Mouse (Mus musculus) hindbrain, embryonic 10.5 days (tissue): Measurements from ENCODE around the gene Hps3. TPM values are rescaled to one million over a fixed set of nuclear protein-coding genes. Genes with fewer than 3 reads are reported as not detected.
"Not testable (repeated sequence)": the region's sequence is repeated elsewhere in the genome, so short reads cannot be mapped to it uniquely, and the experiment has no call there.

Source experiments
- DNase-seq: peaks from one replicate; pipeline ENCODE4 v3.0.0-alpha.2; 2017; ENCODE audit warnings: low spot score
- H3K27ac ChIP-seq: fragments of 300-500 bp; sonication (generic); 2 replicates; pipeline ENCODE4 v1.5.1; 2016; ENCODE audit warnings: mild to moderate bottlenecking, moderate library complexity
- H3K27me3 ChIP-seq: fragments of 300-500 bp; sonication (generic); 2 replicates; pipeline ENCODE4 v1.6.1; 2016; ENCODE audit warnings: mild to moderate bottlenecking; ENCODE audit not compliant: poor library complexity, insufficient read depth, severe bottlenecking
- H3K36me3 ChIP-seq: fragments of 300-500 bp; sonication (generic); 2 replicates; pipeline ENCODE4 v1.6.1; 2016; ENCODE audit warnings: mild to moderate bottlenecking, moderate library complexity
- H3K4me1 ChIP-seq: fragments of 300-500 bp; sonication (generic); replicated peaks from 2 replicates; pipeline ENCODE4 v1.6.1; 2016; ENCODE audit warnings: mild to moderate bottlenecking
- H3K4me3 ChIP-seq: fragments of 300-500 bp; sonication (generic); 2 replicates; pipeline ENCODE4 v1.5.1; 2016; ENCODE audit warnings: mild to moderate bottlenecking, moderate library complexity
- H3K9me3 ChIP-seq: fragments of 300-500 bp; sonication (generic); 2 replicates; pipeline ENCODE4 v1.6.1; 2016; ENCODE audit warnings: mild to moderate bottlenecking, moderate library complexity
- WGBS: fragments of 180-500 bp; shearing (Covaris S2); methylation state at CpG from one replicate; pipeline ENCODE4 v1.1.7; 2016; 5-methylcytosine and 5-hydroxymethylcytosine counted together
- polyA plus RNA-seq: library from polyadenylated mRNA; unstranded; fragments of >200 nt; fragmentation: Nextera tagmentation; extraction: Ambion mirVana; gene quantifications from 2 replicates; pipeline ENCODE4 v1.2.1, GENCODE M21; 2016

The Hps3 gene
- 10.5 and 10.7 TPM in 2 replicates for polyA plus RNA-seq

DNA sequence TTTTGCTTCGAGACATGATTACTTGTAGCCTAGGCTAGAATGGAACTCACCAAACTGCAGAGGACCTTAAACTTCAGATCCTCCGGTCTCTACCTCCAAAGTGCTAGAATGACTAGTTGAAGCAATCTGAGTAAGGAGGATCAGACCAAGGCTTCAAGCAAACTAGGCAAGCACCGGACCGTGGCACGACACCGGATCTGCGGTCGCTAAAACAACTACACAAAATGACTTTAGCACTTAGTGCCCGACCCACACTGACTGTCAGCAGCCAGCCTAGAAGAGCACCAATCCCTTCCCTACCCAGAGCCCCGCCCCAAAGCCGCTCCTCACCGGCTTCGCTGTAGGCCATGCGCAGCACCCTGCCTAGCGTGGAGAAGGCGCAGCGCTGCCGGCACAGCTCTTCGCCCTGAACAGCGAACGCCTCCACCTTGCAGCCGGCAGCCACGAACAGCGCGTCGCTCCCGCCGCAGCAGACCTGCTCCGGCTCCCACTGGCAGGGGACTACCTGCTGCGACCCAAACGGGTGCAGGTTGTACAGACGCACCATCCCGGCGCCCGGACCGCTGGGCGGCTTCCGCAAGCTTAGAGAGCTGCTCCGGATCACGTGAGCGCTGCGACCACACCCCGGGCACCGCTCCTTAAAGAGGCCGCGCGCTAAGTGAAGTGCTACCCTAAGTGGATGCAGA, at the start of gene Hps3:
Gene Hps3, minus strand, starts transcription at position 597 of the 686 bp plus-strand sequence.
- peaks cover 11% of the 10 kb centered on the region for H3K4me1 ChIP-seq
- H3K9me3 ChIP-seq = 0 out of 2 replicates have a peak, but pooled peaks cover 6% of the 10 kb centered on the region
- DNase-seq = peak; percentile 88
- no peaks in the 10 kb centered on the region for H3K36me3 ChIP-seq
- H3K27me3 ChIP-seq = no peaks in the 10 kb centered on the region
- peak within 1 kb of the TSS; percentile 89 for H3K27ac ChIP-seq
- peak within 1 kb of the TSS; percentile 79 for H3K4me3 ChIP-seq
- under 1% methylated on average over 47 of the region's 47 CpGs for WGBS

DNA sequence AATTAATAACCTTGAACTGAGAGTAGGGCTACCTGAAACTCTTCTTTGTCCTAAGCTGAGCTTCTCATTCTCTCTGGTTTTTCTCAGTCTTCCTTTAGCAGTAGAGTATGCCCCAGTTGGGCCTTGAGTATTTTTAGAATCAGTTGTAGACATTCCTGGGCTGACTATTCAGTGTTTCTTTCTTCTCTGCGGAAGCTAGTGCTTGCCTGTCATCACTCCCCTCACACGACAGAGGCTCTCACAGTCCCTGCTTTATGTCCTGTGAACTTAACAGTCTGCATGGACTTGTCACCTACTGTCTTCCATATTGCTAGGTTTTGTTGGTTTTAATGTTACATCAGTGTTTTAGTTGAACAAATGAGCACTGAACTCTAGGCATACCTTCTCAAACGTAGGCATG, 47.0 kb upstream of the Hps3 start:
- Histone ChIP-seq H3K4me3 (no peak overlapping the region), H3K9me3 (no peaks in the 10 kb centered on the region), H3K4me1 (no peaks in the 10 kb centered on the region), H3K36me3 (peaks cover 43% of the 10 kb centered on the region), H3K27ac (no peak overlapping the region), H3K27me3 (no peaks in the 10 kb centered on the region)
- DNase-seq = no peak
- 76% methylated on average over 3 of the region's 3 CpGs for WGBS

DNA sequence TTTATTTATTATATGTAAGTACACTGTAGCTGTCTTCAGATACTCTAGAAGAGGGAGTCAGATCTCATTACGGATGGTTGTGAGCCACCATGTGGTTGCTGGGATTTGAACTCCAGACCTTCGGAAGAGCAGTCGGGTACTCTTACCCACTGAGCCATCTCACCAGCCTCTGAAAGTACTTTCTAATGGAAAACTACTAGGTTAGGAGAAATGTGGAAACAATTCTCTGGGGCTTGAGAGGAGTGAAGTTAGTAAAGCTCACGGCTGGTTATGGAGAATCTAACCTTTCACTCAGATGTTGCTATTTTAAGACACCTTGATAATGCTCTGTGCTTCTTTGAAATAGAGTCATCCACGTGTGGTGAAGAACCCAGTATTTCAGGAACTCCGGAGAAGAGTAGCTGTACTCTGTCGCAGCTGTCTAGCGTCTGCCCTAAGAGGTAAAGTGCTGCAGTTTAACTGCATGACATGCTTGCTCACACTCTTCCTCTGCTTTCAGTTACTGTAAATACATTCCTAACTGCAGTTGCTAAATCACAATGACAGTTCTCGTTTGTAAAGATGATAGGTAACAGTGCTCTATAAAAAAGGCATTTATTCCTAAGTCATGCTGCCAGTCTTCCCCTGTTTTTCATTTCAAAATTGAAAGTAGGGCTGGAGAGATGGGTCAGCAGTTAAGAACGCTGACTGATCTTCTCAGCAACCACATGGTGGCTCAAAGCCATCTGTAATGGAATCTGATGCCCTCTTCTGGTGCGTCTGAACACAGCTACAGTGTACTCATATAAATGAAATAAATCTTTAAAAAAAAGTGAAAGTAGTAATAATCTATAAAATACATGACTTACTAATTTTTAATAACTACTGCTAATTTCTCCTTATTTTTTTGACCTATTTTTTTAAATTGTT, 41.3 kb upstream of the Hps3 start:
- 90% methylated on average over 11 of the region's 11 CpGs for WGBS
- no peak for DNase-seq
- H3K4me3 ChIP-seq = no peak overlapping the region

DNA sequence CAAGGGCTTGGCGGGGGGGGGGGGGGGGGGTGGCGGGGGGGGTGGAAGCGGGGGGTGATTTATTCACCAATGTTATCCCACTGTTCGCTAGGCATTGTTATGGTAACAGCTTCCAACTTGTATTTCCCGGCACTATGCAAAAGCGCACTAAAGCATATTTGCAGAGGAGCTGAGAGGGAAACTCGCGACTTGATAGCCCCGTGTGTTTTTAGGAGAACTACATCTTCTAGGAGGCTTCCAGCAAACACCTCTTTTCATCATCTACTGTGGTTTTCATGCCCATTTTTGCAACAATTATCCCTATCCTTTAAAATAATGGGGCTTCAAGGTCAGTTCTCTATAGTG, 23.1 kb upstream of the Hps3 start:
- WGBS = under 1% methylated on average over 6 of the region's 9 CpGs
- Histone ChIP-seq H3K4me1 (peaks cover 10% of the 10 kb centered on the region), H3K4me3 (peak overlapping the region; percentile 80), H3K27me3 (no peaks in the 10 kb centered on the region), H3K9me3 (no peaks in the 10 kb centered on the region), H3K27ac (peak overlapping the region; percentile 88), H3K36me3 (peaks cover 11% of the 10 kb centered on the region)
- no peak for DNase-seq

More for the DNA sequence above, 41.3 kb upstream of the Hps3 start:
- H3K4me1 ChIP-seq = no peaks in the 10 kb centered on the region
- H3K27ac ChIP-seq = no peak overlapping the region
- no peaks in the 10 kb centered on the region for H3K9me3 ChIP-seq
- no peaks in the 10 kb centered on the region for H3K27me3 ChIP-seq
- H3K36me3 ChIP-seq = peaks cover 45% of the 10 kb centered on the region

DNA sequence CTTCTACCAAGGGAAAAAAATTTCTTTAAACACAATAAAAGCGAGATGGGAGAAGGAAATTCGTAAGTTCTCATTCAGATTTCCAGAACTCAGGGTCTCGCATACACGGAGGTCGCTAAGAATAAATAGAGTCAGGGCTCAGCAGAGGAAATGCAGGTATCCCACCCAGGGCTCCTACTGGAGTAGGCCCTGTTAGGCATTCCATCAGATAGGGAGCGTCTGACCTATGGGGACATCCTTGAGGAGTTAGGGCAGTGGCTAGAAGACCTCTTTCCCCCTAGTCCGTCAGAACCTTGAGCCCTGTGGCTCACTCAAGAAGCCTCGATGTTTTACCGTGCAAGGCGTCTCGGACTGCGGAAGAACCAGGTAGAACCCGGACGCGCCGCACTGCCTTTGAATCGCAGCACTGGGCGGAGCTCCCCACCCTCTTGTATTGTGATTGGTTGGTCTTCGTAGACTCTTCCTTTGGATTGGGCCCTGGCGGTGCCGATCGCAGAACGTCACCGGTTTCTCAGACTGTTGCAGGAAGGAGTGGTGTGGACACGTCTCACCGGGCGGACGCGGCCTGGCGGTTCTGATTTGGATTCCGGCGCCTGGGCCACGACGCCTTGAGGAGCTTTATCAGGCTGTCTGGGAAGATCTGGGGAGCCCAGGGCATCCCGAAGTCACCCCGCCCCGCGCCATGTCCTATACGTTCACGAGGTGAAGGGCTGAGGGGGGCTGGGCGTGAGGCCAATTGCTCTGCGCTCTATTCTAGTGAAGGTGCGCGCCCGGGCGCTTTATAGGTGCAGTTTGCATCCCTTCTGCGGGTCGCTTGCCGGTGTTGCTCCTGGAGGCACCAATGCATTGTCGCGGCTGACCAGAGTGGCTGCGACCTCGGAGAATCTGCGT, 22.4 kb upstream of the Hps3 start, which contains the start of gene Hltf:
Gene Hltf, plus strand, starts transcription at position 506 of the 891 bp plus-strand sequence.
- DNase-seq = peak; percentile 90
- WGBS = under 1% methylated on average over 54 of the region's 54 CpGs
- Histone ChIP-seq H3K27me3 (no peaks in the 10 kb centered on the region), H3K27ac (peak within 1 kb of the TSS; percentile 88), H3K4me3 (peak within 1 kb of the TSS; percentile 80), H3K9me3 (no peaks in the 10 kb centered on the region), H3K4me1 (peaks cover 10% of the 10 kb centered on the region), H3K36me3 (peaks cover 7% of the 10 kb centered on the region)

DNA sequence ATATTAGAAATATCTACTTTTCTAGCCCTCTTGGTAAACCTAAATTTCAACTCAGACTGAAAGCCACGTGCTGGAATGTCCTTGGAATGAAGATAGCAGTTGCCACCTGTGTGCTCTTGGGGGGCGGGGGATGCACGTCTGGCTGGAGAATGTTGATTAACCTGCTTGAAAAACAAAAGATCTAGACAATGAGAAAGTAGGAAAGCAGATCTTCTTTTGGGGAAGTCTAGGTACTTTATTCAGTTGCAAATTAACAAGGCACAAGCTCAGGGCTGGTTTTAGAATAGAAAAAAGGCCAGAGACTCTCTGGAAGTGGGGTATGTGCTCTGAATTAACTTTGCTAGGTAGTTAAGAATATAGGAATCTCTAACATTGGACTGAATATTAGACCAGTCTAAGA, 9.6 kb upstream of the Hps3 start:
- 62% methylated on average over 3 of the region's 3 CpGs for WGBS
- DNase-seq, H3K9me3 ChIP-seq, H3K36me3 ChIP-seq, H3K4me3 ChIP-seq, H3K27ac ChIP-seq, H3K27me3 ChIP-seq, H3K4me1 ChIP-seq: not testable (repeated sequence)

DNA sequence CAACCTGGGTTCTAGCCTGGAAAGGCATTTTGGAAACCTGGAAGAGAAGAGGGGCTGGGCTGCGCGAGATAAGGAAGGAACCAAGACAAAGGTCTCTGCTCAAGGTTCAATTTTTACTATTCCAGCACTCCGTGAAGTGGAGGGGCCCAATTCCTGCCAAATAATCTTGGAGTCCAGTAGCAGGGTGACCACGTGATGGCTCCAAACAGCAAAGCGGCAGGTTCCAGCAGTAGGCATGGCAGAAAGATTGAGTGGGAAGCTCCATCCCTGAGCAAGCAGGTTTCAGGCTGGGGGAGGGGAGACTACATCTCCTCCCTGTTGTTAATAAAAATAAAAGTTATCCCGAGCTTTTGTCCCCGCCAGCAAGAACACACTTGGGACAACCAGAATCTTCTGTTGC, 6.3 kb upstream of the Hps3 start:
- not testable (repeated sequence) for H3K4me1 ChIP-seq, H3K27ac ChIP-seq, DNase-seq, H3K9me3 ChIP-seq, H3K36me3 ChIP-seq, H3K4me3 ChIP-seq, H3K27me3 ChIP-seq
- WGBS = 96% methylated on average over 7 of the region's 7 CpGs

DNA sequence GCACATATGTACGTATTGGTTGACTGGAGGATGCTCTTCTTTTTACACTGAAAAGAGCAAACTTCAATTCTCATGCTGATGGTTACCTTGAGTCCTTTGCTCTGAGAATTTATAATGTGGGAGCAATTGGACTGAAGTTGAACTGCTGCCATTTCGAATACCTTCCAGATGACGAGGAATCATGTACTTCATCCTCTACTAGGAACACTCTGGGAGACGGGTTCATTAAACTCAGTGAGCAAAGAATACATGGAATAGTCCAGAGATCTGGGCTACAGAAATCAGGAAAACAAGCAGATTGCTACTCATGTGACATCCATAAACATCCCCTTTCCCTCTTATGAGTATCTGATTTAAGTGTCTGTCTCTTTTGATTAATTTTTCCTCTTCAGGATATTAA, 954 bp upstream of the Hps3 start:
- DNase-seq = no peak
- Histone ChIP-seq H3K27me3 (no peaks in the 10 kb centered on the region), H3K4me3 (no peak overlapping the region), H3K36me3 (no peaks in the 10 kb centered on the region), H3K9me3 (0 out of 2 replicates have a peak, but pooled peaks cover 6% of the 10 kb centered on the region), H3K27ac (no peak overlapping the region), H3K4me1 (peaks cover 11% of the 10 kb centered on the region)
- 85% methylated on average over 4 of the region's 4 CpGs for WGBS

DNA sequence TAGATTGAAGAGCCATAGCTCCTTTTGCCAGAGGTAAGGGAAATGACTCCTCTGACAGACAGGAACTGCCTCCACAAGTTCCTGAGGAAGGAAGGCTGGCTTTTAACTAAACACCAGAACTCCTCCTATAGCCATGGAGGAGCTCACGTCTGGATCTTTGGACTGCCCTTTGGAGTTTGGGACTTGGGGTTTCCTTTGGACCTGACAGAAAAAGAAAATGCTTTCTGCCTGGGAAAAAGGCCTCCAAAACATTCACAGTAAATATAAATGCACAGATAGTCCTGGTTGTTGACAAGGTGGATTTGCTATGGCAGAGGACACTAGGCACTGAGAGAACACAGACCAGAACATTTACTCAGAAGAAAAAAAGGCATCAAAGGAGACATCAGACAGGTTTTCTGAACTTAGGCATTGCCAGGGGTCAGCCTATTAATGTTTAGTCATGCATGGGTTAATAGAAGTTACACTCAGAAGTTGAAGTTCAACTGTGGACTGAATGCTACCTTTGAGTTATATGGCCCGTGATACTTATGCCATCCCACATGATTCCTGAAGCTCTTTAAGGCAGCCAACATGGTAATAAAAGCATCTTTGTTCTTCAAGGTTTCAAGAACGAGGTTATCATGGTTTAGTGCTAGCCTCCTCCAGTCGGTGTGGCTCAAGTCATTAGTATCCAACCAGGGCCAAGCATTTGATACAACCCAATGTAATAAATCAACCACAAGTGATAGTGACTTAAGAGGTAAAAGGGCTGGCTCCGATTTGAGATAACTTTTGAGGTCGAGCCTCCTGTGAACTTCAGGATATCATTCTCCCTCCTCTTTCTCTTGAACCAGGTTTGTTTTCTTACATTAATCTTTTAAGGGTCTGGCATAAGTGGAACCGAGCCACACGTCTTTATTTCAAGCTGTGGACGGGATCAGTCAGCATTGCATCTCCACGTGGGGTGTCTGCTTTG, 1.1 kb downstream of the Hps3 start:
- H3K27me3 ChIP-seq = no peaks in the 10 kb centered on the region
- no peaks in the 10 kb centered on the region for H3K36me3 ChIP-seq
- peak overlapping the region; percentile 89 for H3K27ac ChIP-seq
- H3K4me1 ChIP-seq = peaks cover 11% of the 10 kb centered on the region
- no peak for DNase-seq
- WGBS = 27% methylated on average over 10 of the region's 10 CpGs
- H3K4me3 ChIP-seq = peak overlapping the region; percentile 79
- H3K9me3 ChIP-seq = 0 out of 2 replicates have a peak, but pooled peaks cover 6% of the 10 kb centered on the region

DNA sequence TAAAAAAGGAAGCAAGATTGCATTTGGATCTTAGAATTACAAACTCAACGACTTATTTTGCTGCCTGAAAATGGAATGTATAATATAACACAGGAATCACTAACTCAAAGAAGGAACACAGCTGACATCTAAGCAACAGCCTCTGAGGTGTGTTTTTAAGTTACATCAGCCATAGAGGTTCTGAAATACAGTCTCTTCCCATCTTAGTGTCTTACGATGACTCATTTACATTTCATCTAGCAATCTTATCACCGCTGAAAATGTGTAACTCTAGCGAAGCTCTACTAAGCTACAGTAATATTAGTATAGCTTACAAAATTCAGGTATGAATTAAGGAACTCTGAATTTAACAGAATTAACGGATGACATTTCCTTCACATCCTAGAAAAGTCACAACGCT, 4.3 kb downstream of the Hps3 start:
- Histone ChIP-seq H3K9me3 (no peaks in the 10 kb centered on the region), H3K36me3 (peaks cover 16% of the 10 kb centered on the region), H3K27ac (no peak overlapping the region), H3K27me3 (no peaks in the 10 kb centered on the region), H3K4me1 (peaks cover 11% of the 10 kb centered on the region), H3K4me3 (no peak overlapping the region)
- 96% methylated on average over 6 of the region's 6 CpGs for WGBS
- no peak for DNase-seq

DNA sequence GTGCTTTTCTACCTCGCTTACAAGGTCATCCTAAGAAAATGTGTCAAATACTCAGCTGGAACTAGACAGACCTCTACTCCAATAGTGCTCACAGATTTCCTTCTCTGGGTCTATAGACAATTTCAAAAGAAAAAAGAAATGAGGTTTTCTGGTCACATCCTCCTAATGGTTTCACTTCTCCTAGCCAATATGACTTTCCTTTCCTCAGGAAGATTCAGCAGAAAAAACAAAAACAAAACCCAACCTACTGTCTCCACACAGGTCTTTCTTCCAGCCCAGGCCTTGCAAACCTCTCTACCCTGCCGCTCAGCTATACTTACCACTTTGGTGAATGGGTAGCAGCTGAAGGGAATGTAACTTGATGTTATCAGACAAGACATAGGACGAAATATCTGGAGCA, 6.5 kb downstream of the Hps3 start:
- no peaks in the 10 kb centered on the region for H3K27me3 ChIP-seq
- 95% methylated on average over 3 of the region's 3 CpGs for WGBS
- no peak for DNase-seq
- H3K4me1 ChIP-seq = peaks cover 2% of the 10 kb centered on the region
- H3K4me3 ChIP-seq = no peak overlapping the region
- H3K9me3 ChIP-seq = no peaks in the 10 kb centered on the region
- peaks cover 38% of the 10 kb centered on the region for H3K36me3 ChIP-seq
- no peak overlapping the region for H3K27ac ChIP-seq
